Mouse (Mus musculus) small intestine, adult 2 months (tissue): Measurements from ENCODE around the gene Cpn1.

Experiments used
- CTCF ChIP-seq: fragments of 200-500 bp; IDR thresholded peaks from 2 replicates; pipeline ENCODE4 v1.5.1; 2012; ENCODE audit warnings: low read depth, mild to moderate bottlenecking, control low read depth, inconsistent platforms, low read length, moderate library complexity, mixed read lengths; ENCODE audit not compliant: insufficient replicate concordance, insufficient read length; ENCODE audit errors: extremely low read depth
- POLR2A ChIP-seq: fragments of 200-500 bp; IDR thresholded peaks from 2 replicates; pipeline ENCODE4 v1.6.1; 2012; ENCODE audit warnings: low read depth, mild to moderate bottlenecking, control low read depth, inconsistent platforms, low read length, moderate library complexity

- TF ChIP-seq CTCF (no peak), POLR2A (no peak)
Measured at GRCm38 (mm10) chr19:43980711-43981110, 5.6 kb downstream of the Cpn1 start.
